Mouse (Mus musculus): ENCODE results near the gene Lpcat4.
"Not testable (repeated sequence)": the region's sequence is repeated elsewhere in the genome, so short reads cannot be mapped to it uniquely, and the experiment has no call there.

Lpcat4 gene

DNA sequence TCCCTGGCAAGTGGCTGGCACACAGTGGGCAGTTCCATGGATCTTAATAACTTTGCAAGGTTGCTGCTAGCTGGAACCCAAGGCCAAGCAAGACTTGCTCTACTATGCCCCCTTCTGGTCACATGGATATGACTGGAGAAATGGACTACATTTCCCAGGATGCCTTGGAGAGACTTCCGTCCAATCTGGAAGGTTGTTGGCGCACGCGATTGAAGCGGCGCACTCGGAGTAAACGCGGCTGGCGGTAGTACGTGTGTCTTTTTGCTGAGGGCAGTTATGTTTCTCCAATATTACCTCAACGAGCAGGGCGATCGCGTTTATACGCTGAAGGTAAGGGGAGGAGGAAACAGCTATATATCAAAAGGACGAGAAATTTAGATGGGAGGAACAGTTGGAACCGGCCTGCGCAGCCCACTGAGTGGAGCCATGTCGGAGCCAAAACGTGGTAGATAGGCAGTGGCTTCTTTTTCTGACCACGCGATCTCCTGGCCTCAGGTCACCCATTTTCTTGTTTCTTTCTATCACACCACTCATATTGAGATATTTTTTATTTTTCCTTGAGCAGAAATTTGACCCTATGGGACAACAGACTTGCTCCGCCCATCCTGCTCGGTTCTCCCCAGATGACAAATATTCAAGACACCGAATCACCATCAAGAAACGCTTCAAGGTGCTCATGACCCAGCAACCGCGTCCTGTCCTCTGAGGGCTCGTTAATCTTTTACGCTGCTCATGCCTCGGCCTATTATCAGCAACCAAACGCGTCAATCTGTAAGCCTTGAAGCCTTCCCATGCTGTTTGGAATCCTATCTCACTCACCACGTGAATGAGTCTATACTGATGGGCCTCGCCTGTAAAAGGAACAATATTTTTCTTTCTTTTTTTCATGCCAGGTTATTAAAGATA, 22.7 kb downstream of the Lpcat4 start, which contains the start of gene Nop10:
Gene Nop10 (plus strand): TSS at position 179 of the 906 bp plus-strand sequence.
- peak; percentile 84 for DNase-seq

DNA sequence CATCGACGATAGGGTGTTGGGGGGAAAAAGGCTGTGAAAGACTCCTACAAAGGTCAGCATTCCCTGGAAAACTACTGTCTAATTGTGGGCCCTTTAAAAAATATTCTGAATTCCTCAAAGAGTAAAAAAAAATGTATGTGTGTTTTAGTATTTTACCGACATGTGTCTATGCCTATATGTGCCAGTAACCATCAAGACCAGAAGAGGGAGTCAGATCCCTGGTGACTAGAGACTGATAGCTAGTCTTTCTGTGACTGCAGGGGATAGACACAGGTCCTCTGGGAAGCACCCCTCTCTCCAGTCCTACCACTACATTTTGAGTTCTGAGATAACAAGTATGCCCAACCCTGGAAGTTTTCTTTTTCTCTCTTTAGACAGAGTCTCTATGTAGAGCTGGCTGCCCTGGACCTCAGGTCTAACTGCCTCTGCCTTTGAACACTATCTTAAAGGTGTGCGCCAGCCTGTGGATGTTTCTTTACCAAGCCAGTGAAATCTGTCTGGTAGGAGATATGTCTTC, 23.6 kb downstream of the Lpcat4 start:
- no peak for DNase-seq

DNA sequence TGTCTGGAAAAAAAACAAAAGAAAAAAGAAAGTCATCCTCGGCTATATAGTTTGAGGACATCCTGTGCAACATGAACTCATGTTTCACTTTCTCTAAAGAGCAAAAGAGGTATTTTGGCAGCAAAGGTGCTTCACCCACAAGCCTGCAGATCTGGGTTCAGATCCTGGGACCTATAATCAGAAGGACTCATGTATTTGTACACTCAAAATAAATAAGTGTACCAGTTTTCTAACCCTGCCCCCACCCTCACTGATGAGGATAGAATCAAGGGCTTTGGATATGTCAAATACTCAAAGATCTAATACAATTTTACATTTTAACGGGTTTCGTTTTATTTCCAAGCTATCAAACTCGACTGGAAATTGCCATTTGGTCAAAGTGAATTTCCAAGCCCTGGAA, 25.1 kb downstream of the Lpcat4 start:
- DNase-seq, result no peak

DNA sequence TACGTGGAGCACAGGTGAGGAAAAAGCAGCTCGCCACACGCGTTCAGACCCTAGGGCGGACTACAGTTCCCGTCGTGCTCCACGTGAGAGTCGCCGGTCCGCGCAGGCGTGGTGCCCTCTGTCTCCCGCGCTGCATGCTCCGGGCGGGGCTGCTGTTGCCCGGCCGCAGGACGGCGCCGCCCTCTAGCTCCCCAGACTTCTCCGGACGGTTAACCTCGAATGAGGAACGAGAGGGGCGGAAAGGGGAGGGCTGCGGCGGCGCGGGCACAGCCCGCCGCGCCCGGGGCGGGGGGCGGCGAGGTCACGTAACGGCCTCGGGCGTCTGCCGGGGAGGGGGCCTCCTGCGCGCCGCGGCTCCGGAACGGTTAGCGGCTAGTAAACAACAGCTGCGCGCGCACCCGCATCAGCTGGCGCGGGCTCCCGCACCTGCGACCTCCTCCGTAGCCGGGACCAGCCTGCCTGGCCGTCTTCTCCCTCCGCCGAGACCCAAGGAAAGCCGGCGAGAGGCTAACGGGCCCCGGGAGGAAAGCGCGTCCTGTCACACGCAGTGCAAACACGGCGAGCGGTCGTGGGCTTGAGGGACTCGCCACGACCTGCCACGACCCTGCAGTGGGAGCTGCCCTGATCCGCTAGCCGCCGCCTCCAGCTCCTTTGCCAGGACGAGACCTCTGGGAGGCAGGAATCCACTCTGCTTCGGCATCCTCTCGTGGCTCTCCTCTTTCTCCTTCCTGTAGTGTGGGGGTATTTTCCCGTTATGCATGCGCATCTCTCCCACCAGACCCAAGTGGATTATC, 26.4 kb downstream of the Lpcat4 start, which contains the start of gene Slc12a6:
Gene Slc12a6 (plus strand): TSS at position 378 of the 794 bp plus-strand sequence.
- DNase-seq, result peak; percentile 93

DNA sequence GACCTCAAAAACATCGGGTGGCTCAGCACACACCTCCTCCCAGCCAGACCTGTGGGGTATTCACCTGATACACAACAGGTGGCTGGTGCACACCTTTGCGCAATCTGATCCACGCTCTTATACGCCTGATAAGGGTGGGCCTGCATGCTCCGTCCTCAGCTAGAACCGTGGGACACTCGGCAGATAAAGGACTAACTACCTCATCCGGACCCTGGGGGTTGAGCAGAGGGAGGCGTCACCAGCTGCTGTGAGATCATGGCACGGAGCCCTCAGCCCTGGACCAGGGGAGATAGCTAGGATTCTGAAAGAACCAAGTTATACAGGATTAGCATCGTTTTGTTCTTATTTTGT, 26.9 kb downstream of the Lpcat4 start, which contains the start of gene Gm21985:
Gene Gm21985 (plus strand): TSS at position 73 of the 351 bp plus-strand sequence.
- peak; percentile 63 for DNase-seq

DNA sequence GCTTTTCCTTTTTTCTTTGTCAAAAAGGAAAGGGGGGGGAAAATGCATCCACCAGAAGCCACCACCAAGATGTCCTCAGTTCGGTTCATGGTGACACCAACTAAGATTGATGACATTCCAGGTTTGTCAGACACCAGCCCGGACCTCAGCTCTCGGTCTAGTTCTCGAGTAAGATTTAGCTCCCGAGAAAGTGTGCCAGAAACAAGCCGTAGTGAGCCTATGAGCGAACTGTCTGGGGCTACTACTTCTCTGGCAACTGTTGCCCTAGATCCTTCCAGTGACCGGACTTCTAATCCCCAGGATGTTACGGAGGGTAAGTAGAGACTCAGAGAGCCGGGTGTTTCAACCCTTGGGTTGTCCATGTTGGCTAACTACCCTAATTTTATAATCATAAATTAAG, 27.5 kb downstream of the Lpcat4 start:
- peak; percentile 46 for DNase-seq

DNA sequence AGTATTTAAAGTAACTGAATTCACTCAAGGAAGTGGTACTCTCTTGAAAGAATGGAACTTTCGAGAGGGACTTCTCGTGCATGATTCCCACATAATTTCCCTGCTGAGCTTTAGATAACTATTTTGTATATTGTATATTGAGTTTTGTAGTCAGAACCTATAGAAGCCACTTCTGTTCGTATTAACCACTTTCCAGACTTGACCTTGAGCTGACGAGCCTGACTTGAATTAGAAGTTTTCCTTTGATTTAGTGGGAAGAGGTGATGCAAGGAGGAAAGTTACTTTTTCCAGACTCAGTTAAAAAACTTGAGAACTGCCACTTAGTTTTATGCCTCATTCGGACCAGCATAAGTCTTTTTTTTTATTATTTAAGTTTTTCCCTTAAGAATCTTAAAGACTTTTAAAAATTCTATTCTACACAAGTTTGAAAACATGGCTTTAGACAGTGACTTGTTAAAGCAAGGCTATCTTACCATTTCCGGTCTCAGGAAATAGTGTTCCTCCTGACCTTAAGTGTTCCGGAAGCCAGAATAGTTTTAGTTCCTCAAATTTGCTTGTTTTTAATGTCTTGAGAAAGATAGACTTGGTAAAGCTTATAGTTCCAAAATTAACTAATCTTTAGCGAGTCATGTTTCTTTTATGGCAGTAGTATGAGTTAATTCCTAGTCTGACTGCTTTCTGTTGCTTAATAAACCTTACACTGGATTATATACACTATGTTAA, 28.4 kb downstream of the Lpcat4 start:
- DNase-seq, result no peak

DNA sequence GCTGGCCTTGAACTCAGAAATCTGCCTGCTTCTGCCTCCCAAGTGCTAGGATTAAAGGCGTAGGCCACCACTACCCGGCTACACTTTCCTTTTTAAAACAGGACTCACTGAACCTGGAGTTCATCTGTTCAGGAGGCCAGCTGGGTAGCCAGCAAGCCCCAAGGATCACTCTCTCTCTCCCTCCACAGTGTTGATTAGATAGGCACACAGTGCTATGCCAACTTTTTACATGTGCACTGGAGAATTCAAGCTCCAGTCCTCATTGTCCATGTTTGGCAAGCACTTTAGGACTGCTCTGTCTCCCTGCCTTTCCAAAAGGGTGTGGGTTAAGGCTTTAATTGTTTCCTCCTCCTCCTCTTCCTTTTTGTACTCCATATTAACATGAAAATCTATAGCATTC, 30.7 kb downstream of the Lpcat4 start:
- no peak for DNase-seq

DNA sequence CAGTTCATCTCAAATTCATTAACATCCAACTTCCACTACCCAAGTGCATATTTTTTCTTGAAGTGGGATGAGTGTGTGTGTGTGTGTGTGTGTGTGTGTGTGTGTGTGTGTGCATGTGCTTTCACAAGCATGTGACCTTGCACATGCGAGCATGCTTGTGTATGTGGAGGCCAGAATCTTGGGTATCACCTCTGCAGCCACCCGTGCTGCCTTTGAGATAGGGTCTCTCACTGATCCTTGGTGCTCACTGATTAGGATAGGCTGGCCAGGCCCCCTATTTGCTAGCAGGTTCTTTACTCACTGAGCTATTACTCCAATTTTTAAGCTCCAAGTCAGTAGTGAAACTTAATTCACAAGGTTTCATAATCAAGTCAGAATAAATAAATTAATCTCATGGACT, 33.6 kb downstream of the Lpcat4 start:
- DNase-seq, result no peak

DNA sequence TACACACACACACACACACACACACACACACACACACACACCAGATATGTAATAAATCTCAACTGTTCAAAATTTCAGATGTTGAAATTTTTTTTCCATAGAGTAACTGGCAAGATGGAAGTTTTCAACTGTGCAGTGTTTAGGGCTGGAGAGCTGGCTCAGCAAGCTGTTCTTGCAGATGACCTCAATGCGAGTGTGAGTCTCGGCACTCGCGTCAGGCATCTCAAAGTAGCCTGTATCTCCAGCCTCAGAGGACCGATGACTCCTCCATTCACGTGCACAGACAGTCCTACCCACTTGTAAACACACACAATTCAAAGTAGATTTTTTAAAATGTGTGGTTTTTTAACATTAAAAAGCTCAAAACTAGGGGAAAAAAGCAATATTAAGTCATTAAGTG, 34.2 kb downstream of the Lpcat4 start:
- DNase-seq, result no peak

DNA sequence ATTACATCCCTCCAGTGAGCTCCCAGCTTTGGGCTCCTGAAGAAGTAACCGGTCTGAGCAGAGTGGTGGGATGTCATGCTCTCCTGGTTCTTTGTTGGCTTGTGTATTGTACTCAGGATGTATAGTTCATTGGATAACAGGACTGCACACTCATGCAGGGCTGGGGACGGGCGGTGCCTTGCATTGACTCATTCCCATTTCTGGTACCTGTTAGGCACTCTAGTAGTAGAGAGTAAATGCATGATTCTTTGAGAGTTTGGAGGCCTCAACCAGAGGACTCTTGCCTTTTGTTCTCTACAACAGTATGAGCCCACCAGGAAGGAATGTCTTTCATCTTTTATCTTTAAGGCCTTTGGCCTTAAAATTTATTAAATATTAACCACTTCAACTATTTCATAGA, 37.6 kb downstream of the Lpcat4 start:
- DNase-seq, result no peak

DNA sequence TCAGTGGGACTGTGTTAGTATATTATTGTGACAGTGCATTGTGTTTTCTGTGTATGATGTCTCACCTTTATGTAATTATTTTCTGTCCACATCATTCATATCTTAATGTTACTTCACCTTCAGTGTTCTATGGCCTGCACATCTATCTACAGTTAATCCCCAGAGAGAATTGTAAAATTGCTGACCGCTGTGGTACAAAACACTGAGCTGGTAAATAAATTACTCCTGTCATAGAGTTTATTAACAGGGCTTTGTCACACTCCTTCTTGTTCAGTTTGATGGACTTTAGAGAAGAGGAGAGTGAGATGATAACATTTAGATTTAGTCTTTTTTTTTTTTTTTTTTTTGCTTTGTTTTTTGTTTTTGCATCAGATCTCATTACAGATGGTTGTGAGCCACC, 43.6 kb downstream of the Lpcat4 start:
- no peak for DNase-seq

DNA sequence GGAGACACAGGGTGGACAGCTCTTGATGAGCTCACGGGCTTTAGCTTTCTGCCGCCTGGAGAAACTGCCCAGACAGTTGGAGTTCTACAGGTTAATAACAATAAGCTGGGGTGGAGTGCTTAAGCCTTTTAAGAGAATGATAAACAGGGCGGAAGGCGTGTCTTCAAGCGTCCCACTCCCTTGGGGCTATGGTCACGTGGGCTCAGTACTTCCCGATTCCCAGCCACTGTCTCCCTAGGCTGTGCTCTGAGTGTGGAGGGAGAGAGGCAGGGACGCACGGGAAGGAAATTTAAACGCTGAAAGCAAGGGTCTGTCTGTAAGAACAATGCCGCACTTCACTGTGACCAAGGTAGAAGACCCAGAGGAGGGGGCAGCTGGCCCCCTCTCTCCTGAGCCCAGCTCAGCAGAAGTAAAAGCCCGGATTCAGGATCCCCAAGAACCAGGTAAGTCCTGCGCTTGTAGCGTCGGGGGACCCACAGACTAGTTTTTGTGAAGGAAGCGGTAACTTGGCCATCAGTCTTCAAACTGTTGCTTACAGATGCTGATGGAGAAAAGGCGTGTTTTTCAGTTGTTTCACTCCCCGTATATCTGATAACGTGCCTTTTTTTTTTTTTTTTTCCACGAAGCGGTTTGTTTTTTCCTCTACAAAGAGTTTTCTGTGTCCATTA, 45.2 kb downstream of the Lpcat4 start:
- DNase-seq, result no peak

DNA sequence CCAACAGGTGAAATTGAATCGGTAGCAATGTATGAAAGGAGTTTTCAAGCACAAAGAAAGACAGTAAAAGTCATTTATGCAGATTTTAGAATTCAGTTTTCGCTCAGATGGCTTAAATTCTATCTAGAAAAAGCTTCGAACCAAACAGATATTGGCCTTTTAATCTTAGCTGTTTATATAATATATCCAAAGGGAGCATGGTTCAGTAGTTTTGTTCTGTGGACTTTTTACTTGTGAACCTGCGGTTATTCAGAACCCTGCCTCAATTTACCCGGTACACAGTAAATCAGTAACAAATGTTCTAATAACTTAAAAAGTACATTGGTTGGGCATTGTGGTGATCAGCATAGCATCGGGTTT, 45.7 kb downstream of the Lpcat4 start:
- DNase-seq, result no peak

DNA sequence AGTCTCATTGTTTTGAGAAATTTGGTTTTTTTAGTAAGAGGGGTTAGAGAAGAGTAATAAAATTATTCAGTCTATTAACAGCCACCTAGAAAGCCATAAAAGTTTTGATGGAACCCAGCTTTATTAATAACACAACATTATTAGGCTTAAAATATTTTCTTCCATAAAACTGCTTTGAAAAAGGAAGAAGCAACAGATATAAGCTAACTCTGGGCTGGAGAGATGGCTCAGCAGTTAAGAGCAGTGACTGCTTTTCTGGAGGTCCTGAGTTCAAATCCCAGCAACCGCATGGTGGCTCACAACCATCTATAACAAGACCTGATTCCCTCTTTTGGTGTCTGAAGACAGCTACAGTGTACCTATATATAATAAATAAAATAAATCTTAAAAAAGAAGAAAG, 46.8 kb downstream of the Lpcat4 start:
- not testable (repeated sequence) for DNase-seq

DNA sequence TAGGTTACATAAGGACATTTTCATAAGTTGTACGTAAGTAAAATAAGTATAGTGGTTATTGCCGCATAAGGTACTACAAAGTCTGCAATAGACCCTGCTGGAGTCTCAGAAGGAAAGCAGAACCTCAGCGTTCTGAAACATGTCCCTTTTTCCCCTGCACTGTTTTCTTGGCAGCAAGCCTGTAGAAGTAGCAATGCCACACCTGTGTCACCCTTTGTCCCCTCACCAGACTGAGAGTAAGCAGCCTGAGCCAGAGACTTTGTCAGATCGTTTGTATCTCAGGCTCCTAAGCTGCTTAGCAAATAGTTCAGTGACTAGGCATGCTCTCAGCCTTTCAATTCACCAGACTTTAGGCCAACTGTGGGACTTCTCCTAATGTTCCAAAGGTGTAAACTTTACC, 47.8 kb downstream of the Lpcat4 start:
- no peak for DNase-seq

DNA sequence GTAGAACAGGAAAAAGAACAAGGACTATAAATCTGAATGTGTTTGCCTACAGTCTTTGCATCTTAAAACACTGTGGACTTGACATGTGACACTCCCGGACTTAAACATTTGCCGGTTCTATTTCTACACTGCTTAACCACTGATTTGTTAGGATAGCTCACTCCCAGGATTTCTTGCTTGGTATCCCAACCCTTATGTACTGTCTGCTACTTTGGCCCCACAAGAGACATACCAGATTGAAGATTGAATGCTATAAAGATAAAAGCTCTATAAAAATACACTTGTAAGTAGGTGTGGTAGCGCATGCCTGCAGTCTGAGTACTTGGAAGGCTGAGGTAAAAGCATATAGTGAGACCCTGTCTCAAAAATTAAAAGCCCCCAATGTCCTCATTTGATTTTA, 50.2 kb downstream of the Lpcat4 start:
- no peak for DNase-seq

DNA sequence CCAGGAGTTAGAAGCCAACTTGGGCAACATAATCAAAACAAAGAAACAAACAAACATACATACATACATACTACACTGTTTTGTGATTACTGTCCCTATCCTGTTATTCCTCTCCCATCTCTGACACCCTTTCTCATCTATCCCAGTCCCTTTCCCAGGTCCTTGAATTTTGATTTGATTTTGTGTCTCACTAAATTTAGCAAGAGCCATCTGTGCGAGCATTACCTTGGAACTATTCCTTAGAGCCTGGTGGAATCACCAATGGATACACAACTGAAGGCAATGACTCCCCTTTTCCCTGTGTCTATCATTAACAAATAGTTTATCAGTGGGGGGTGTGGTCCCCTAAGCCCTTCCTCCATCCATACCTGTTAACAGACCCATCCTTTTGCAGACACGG, 53.6 kb downstream of the Lpcat4 start:
- DNase-seq, result no peak

DNA sequence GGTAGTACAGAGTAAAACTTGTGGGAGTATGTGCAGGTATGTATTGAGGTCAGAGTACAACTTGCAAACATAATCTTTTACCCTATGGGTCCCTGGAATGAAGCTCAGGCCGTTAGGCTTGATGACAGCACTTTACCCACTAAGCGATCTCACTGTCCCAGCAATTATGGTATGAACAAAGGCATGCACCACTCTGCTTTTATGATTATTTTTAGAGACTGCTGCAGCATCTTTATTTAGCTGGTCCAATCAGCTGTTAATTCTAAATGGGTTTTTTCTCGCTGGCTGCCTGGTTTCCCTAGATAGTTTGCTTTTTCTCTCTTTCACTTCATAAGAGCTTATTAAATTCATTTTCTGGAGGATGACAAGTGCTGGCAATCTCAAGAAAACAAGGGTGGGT, 56.9 kb downstream of the Lpcat4 start:
- no peak for DNase-seq

Measured in thymus, postnatal 25 days (tissue).